Mouse (Mus musculus) heart, embryonic 10.5 days (tissue): ENCODE results near the gene Spi1. TPM values are rescaled to one million over a fixed set of nuclear protein-coding genes. Genes with fewer than 3 reads are reported as not detected.
"Not testable (repeated sequence)": the region's sequence is repeated elsewhere in the genome, so short reads cannot be mapped to it uniquely, and the experiment has no call there.

ENCODE experiments used
- DNase-seq: peaks from one replicate; pipeline ENCODE4 v3.0.0-alpha.2; 2017; ENCODE audit warnings: low spot score
- H3K27ac ChIP-seq: fragments of 300-500 bp; sonication (generic); 2 replicates; pipeline ENCODE4 v1.5.1; 2016; ENCODE audit warnings: mild to moderate bottlenecking
- H3K27me3 ChIP-seq: fragments of 300-500 bp; sonication (generic); 2 replicates; pipeline ENCODE4 v1.6.1; 2016; ENCODE audit warnings: mild to moderate bottlenecking; ENCODE audit not compliant: poor library complexity, insufficient read depth, severe bottlenecking
- H3K36me3 ChIP-seq: fragments of 300-500 bp; sonication (generic); 2 replicates; pipeline ENCODE4 v1.6.1; 2016; ENCODE audit warnings: mild to moderate bottlenecking, moderate library complexity
- H3K4me1 ChIP-seq: fragments of 300-500 bp; sonication (generic); 2 replicates; pipeline ENCODE4 v1.6.1; 2016; ENCODE audit warnings: mild to moderate bottlenecking
- H3K4me3 ChIP-seq: fragments of 300-500 bp; sonication (generic); 2 replicates; pipeline ENCODE4 v1.5.1; 2016; ENCODE audit warnings: mild to moderate bottlenecking, moderate library complexity
- H3K9me3 ChIP-seq: fragments of 300-500 bp; sonication (generic); 2 replicates; pipeline ENCODE4 v1.6.1; 2016; ENCODE audit warnings: mild to moderate bottlenecking, moderate library complexity
- WGBS: fragments of 180-500 bp; shearing (Covaris S2); methylation state at CpG from one replicate; pipeline ENCODE4 v1.1.7; 2016; 5-methylcytosine and 5-hydroxymethylcytosine counted together
- polyA plus RNA-seq: library from polyadenylated mRNA; unstranded; fragments of >200 nt; fragmentation: Nextera tagmentation; extraction: Ambion mirVana; gene quantifications from 2 replicates; pipeline ENCODE4 v1.2.1, GENCODE M21; 2016

Spi1 gene
- 0.99 and 4.1 TPM in 2 replicates for polyA plus RNA-seq

DNA sequence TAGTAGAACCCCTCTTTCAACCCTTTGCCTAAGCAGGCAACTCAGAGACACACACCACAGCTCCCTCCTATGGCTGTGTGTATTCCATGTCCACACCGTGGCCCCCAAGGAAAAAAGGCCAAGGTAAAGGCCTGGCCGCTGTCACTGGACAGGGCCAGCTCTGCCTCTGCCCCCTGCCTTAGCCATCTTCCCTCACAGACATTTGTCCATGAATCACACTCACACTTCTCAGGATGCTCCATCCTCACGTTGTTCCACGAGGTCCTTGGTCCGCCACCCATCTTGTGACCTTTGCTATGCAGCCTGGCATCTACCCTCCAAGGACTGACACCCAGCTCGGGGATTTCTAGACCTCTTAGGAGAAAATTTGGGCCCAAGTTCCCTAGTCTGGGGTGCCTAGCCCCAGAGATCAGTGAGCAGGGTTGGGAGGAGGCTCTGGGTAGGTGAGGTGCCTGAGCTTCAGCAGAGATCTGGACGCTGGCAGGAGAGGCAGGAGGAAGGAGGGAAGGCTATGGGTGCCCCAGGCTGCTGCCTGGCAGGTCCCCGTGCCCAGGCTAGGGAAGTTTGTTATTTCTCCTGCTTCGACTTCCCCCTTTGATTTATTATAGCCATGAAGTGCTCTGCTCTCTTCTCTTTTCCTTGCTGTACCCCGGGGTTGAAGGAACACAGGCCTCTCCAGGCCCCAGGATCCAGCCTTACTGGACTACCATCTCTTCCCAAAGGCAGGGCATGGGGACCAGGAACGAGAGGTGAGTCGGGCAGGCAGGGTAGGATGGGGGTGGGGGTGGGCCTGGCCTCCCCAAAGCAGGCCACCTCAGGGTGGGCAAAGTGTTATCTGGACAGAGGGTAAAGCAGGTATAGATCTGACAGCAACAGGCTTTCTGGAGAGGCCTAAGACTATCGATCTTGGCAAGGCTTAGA, at the start of gene Spi1:
Spi1 (plus strand) TSS at position 616 of the 921 bp plus-strand sequence.
- H3K27me3 ChIP-seq = peaks cover 9% of the 10 kb centered on the region; the same call in 1 of the 2 replicates
- DNase-seq = no peak
- no peaks in the 10 kb centered on the region for H3K9me3 ChIP-seq
- H3K36me3 ChIP-seq = no peaks in the 10 kb centered on the region
- H3K4me3 ChIP-seq = no peak within 1 kb of the TSS
- 78% methylated on average over 13 of the region's 13 CpGs for WGBS
- peaks cover 30% of the 10 kb centered on the region for H3K4me1 ChIP-seq
- H3K27ac ChIP-seq = peak within 1 kb of the TSS; percentile 56

DNA sequence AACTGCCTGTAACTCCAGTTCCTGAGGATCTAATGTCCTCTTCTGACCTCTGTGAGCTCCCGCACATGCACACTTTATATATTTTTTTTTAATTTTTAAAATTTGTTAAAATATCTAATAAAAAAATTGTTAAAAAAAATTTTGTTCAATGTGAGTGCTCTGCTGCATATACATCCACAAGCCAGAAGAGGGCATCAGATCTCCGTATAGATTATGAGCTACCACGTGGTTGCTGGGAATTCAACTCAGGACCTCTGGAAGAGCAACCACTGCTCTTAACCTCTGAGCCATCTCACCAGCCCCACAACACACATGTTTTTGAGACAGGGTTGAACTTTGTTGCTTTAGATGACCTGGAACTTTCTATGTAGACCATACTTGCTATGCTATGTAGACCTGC, 49.2 kb upstream of the Spi1 start:
- Histone ChIP-seq H3K9me3 (no peaks in the 10 kb centered on the region), H3K27me3 (no peaks in the 10 kb centered on the region), H3K36me3 (no peaks in the 10 kb centered on the region), H3K27ac (no peak overlapping the region), H3K4me3 (no peak overlapping the region), H3K4me1 (peaks cover 18% of the 10 kb centered on the region)
- DNase-seq = no peak
- WGBS = 23% methylated on average over 3 of the region's 3 CpGs

DNA sequence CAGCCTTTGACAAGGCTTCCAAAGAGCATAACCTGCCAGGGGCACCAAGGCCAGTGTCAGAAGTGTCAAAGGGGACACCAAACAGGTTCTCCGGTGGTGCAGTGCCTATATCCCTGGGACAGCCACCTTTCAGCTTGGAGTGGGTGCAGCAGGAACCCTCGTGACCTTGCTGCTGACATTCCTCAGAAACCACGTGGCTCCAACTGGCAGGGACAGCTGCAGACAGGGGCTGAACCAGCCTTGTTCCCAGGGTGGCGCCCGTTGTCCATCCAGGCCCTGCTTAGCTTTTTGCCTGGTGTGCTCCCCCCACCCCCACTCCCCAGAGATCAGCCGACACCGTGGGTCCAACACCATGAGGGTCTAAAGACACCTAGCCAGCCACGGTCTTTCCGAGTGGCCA, 46.8 kb upstream of the Spi1 start, which contains the start of gene Rapsn:
Rapsn (plus strand) TSS at position 236 of the 400 bp plus-strand sequence.
- Histone ChIP-seq H3K27ac (peak within 1 kb of the TSS; percentile 78), H3K9me3 (no peaks in the 10 kb centered on the region), H3K27me3 (no peaks in the 10 kb centered on the region), H3K4me1 (peaks cover 18% of the 10 kb centered on the region), H3K4me3 (no peak within 1 kb of the TSS), H3K36me3 (no peaks in the 10 kb centered on the region)
- DNase-seq = no peak
- WGBS = 54% methylated on average over 9 of the region's 9 CpGs

DNA sequence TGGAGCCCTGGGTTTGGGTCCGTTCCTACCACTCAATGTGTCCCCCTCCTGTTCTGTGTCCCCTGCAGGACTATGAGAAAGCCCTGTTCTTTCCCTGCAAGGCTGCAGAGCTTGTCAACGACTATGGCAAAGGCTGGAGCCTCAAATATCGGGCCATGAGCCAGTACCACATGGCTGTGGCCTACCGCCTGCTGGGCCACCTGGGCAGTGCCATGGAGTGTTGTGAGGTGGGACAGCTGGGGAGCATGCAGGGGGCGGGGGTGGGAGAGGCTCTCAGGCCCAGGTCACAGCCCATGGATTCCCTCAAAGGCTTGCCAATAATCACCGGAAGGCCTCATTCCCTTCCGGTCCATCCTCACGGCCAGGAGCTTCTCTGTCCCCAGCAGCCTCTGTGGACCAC, 40.4 kb upstream of the Spi1 start:
- no peak overlapping the region for H3K27ac ChIP-seq
- H3K36me3 ChIP-seq = no peaks in the 10 kb centered on the region
- H3K4me3 ChIP-seq = no peak overlapping the region
- 67% methylated on average over 8 of the region's 8 CpGs for WGBS
- DNase-seq = no peak
- no peaks in the 10 kb centered on the region for H3K27me3 ChIP-seq
- H3K4me1 ChIP-seq = peaks cover 15% of the 10 kb centered on the region
- H3K9me3 ChIP-seq = no peaks in the 10 kb centered on the region

DNA sequence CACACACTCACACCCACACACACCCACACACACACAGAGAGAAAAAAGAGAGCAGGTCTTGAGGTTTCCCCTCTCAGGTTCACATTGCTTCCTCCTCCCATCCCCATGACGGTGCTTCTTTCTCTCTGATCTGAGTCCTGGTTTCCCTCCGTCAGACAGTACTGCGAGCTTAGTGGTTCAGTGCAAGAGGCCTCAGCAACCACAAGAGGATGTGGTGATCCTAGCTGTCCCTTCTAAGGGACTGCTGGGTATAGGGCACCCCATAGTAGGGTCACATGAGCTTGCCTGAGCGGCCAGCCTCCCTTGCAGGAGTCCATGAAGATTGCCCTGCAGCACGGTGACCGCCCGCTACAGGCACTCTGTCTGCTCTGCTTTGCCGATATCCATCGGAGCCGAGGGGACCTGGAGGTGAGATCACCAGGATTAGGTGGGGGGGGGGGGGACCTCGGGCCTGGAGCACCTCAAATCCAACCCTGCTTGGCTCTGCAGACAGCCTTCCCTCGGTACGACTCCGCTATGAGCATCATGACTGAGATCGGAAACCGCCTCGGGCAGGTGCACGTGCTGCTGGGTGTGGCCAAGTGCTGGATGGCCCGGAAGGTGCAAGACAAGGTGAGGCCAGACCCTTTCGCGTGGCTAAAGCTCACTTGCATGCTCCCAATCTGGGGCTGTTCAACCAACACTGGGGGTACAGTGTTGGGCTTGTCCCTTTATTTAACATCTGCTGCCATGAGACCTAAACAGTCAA, 39.4 kb upstream of the Spi1 start:
- H3K27ac ChIP-seq = no peak overlapping the region

DNA sequence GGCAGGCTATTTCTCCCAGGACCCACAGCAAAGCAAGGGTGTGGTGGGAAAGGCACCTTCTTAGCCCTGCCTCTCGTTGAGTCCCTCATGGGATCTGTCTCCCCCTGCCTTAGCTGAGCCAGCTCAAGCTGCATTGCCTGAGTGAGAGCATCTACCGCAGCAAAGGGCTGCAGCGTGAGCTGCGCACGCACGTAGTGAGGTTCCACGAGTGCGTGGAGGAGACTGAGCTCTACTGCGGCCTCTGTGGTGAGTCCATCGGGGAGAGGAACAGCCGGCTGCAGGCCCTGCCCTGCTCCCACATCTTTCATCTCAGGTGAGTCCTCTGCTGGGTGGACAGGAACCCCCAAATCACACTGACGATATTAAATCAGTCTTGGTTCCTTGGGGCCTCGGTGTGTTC, 37.5 kb upstream of the Spi1 start:
- Histone ChIP-seq H3K9me3 (no peaks in the 10 kb centered on the region), H3K4me1 (peaks cover 15% of the 10 kb centered on the region), H3K4me3 (no peak overlapping the region), H3K27me3 (no peaks in the 10 kb centered on the region), H3K27ac (peak overlapping the region; percentile 66), H3K36me3 (no peaks in the 10 kb centered on the region)
- 66% methylated on average over 13 of the region's 13 CpGs for WGBS
- no peak for DNase-seq

More for the DNA sequence above, 39.4 kb upstream of the Spi1 start:
- DNase-seq = no peak
- no peaks in the 10 kb centered on the region for H3K27me3 ChIP-seq
- 66% methylated on average over 21 of the region's 21 CpGs for WGBS
- peaks cover 15% of the 10 kb centered on the region for H3K4me1 ChIP-seq
- H3K36me3 ChIP-seq = no peaks in the 10 kb centered on the region
- no peak overlapping the region for H3K4me3 ChIP-seq
- no peaks in the 10 kb centered on the region for H3K9me3 ChIP-seq

DNA sequence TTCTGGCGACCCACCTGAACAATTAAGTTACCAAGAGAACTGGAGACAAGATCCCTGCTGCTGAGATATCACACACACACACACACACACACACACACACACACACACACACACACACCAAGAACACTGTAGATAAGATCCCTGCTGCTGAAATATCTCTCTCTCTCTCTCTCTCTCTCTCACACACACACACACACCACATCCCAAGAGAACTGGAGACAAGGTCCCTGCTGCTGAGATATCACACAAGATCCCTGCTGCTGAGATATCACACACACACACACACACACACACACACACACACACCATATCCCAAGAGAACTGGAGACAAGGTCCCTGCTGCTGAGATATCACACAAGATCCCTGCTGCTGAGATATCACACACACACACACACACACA, 36.4 kb upstream of the Spi1 start:
- H3K4me3 ChIP-seq, H3K36me3 ChIP-seq, H3K9me3 ChIP-seq, H3K27me3 ChIP-seq, DNase-seq: not testable (repeated sequence)
- Histone ChIP-seq H3K27ac (peak overlapping the region; percentile 66), H3K4me1 (peaks cover 15% of the 10 kb centered on the region)
- 86% methylated on average over 1 of the region's 1 CpGs for WGBS

DNA sequence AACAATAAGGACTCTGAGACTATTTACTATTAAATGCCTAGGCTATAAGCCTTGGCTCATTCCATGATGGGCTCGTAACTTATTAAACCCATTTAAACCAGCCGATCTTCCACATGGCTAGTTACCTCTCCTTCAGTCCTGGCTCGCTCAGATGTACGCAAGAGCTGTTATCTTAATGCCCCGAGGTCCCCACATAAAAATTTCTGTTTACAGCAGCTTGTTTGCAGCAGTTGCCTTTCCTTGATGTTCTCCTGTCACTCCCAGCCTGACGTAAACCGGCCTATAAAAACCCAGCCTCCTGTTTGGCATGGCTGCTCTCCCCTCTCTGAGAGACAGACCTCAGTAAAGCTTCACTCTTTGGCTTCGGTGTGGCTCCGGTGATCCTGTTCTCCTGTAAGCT, 34.8 kb upstream of the Spi1 start:
- Histone ChIP-seq H3K9me3 (no peaks in the 10 kb centered on the region), H3K27me3 (no peaks in the 10 kb centered on the region), H3K27ac (no peak overlapping the region), H3K4me1 (peaks cover 15% of the 10 kb centered on the region), H3K36me3 (peaks cover 5% of the 10 kb centered on the region; the same call in 1 of the 2 replicates), H3K4me3 (no peak overlapping the region)
- DNase-seq = no peak
- 78% methylated on average over 9 of the region's 9 CpGs for WGBS

DNA sequence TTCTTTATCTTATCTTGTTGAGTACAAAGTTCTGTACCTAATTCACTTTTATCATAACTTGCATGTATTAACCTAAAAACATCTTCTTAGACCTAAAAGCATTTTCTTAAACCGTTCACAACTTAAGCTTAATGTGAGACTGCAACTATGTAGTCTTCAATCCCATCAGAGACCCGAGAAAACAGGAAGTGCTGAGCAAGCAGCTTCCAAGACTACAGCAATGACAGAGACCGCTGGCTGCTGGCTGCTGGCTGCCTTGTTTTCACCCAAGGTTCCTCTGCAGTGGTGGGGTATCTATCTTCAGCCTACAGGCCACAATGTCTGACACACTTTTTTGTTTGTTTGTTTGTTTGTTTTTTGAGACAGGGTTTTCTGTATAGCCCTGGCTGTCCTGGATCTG, 30.3 kb upstream of the Spi1 start:
- WGBS = 70% methylated on average over 3 of the region's 3 CpGs
- peaks cover 18% of the 10 kb centered on the region for H3K4me1 ChIP-seq

DNA sequence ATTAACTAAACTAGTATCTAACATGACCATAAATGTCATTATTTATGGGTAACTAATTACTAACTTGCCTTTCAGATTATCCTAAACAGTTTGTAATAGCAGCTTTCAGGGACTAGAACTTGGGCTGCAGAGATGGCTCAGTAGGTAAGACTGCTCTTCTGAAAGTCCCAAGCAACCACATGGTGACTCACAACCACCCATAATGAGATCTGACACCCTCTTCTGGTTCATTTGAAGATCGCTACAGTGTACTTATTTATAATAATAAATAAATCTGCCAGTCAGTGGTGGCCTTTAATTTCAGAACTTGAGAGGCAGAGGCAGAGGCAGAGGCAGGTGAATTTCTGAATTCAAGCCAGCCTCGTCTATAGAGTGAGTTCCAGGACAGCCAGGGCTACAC, 29.4 kb upstream of the Spi1 start:
- Histone ChIP-seq H3K36me3 (peaks cover 34% of the 10 kb centered on the region), H3K27me3 (no peaks in the 10 kb centered on the region), H3K4me1 (peaks cover 18% of the 10 kb centered on the region), H3K4me3 (no peak overlapping the region), H3K27ac (no peak overlapping the region), H3K9me3 (no peaks in the 10 kb centered on the region)
- no peak for DNase-seq
- 59% methylated on average over 2 of the region's 2 CpGs for WGBS

More for the DNA sequence above, 30.3 kb upstream of the Spi1 start:
- H3K27ac ChIP-seq = no peak overlapping the region
- H3K27me3 ChIP-seq = no peaks in the 10 kb centered on the region
- H3K4me3 ChIP-seq = no peak overlapping the region
- peaks cover 26% of the 10 kb centered on the region for H3K36me3 ChIP-seq
- no peak for DNase-seq
- no peaks in the 10 kb centered on the region for H3K9me3 ChIP-seq

DNA sequence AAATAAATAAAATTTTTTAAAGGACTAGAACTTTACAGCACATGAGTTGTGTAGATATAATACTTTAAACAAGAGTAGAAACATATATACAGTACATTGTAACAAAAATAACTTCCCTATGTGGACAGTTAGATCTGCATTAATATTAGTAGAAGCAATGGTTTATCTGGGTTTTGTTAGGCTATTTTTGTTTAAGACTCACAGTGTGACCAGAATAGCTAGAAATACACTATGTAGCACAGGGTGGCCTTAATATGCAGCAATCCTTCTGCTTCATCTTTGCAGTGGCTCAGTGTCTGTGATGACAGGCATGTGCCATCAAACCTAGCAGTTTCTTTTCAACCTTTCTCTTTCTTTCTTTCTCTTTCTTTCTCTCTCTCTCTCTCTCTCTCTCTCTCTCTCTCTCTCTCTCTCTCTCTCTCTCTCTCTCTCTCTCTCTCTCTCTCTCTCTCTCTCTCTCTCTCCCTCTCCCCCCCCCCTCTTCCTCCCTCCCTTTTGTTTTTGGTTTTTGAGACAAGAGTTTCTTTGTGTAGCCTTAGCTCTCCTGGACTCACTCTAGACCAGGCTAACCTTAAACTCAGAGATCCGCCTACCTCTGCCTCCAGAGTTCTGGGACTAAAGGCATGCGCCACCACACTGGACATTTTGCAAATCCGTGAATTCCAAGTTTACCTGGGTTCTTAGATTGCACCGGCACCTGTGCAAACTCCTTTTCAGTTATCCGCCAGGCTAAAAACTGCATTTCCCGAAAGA, 28.8 kb upstream of the Spi1 start:
- Histone ChIP-seq H3K4me1 (peaks cover 18% of the 10 kb centered on the region), H3K27ac (peak overlapping the region; percentile 95), H3K9me3 (no peaks in the 10 kb centered on the region), H3K36me3 (peaks cover 40% of the 10 kb centered on the region), H3K4me3 (peak overlapping the region; percentile 92), H3K27me3 (no peaks in the 10 kb centered on the region)
- no peak for DNase-seq
- 0% methylated on average over 6 of the region's 6 CpGs for WGBS

DNA sequence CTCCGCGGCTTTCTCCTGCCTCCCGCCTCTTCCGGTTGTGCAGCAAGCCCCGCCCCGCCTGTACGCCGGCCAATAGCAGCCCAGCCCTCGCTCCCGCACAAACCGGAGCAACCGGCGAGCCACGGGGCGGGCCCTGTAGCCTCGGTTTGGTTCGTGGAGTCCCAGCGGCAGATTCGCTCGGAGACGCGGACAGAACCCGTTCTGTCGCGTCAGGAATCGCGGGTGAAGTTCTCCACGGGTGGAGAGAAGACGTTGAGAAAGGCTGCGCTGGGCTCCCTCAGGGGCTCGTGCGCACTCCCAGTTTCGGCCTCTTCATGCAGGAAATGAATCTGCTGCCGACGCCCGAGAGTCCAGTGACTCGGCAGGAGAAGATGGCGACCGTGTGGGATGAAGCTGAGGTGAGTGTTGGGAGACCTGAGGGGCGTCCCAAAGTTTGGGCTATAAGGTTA, 28.2 kb upstream of the Spi1 start, which contains the start of gene Psmc3:
Psmc3 (plus strand) TSS at position 76 of the 449 bp plus-strand sequence.
- DNase-seq = peak; percentile 98
- Histone ChIP-seq H3K36me3 (peaks cover 46% of the 10 kb centered on the region), H3K27ac (peak within 1 kb of the TSS; percentile 95), H3K4me3 (peak within 1 kb of the TSS; percentile 92), H3K9me3 (no peaks in the 10 kb centered on the region), H3K4me1 (peaks cover 18% of the 10 kb centered on the region), H3K27me3 (no peaks in the 10 kb centered on the region)
- WGBS = under 1% methylated on average over 40 of the region's 40 CpGs
